Mouse (Mus musculus) left cerebral cortex, adult 2 months (tissue): ENCODE data around the gene Tnni3. TPM values are rescaled to one million over a fixed set of nuclear protein-coding genes. Genes with fewer than 3 reads are reported as not detected.

Source experiments
- DNase-seq, 2 experiments: peaks; one replicate each; pipeline ENCODE4 v3.0.0; 2021 to 2022; ENCODE audit warnings: low spot score in 2 of 2, mixed read lengths in 1 of 2; ENCODE audit errors: extremely low spot score in 1 of 2
- H3K27ac ChIP-seq: fragments of 200-600 bp; 2 replicates; pipeline ENCODE4 v1.8.1; 2022
- H3K4me3 ChIP-seq: fragments of 200-600 bp; 2 replicates; pipeline ENCODE4 v1.8.1; 2022
- CTCF ChIP-seq: fragments of 200-600 bp; IDR thresholded peaks from 2 replicates; pipeline ENCODE4 v1.8.1; 2022; ENCODE audit warnings: antibody characterized with exemption, mild to moderate bottlenecking, moderate library complexity
- intact Hi-C: fragments of 180-260 bp; cut with DNase I; formaldehyde crosslinking; loops from one replicate; pipeline ENCODE4 v1.15.1; 2025
- total RNA-seq, 2 experiments: library from RNA; stranded (reverse); gene quantifications; 2 replicates each; pipeline ENCODE4 v1.2.3; 2021

Tnni3 gene
- total RNA-seq, 2 experiments from 2014 or later = 0.84 to 0.96 TPM

DNA sequence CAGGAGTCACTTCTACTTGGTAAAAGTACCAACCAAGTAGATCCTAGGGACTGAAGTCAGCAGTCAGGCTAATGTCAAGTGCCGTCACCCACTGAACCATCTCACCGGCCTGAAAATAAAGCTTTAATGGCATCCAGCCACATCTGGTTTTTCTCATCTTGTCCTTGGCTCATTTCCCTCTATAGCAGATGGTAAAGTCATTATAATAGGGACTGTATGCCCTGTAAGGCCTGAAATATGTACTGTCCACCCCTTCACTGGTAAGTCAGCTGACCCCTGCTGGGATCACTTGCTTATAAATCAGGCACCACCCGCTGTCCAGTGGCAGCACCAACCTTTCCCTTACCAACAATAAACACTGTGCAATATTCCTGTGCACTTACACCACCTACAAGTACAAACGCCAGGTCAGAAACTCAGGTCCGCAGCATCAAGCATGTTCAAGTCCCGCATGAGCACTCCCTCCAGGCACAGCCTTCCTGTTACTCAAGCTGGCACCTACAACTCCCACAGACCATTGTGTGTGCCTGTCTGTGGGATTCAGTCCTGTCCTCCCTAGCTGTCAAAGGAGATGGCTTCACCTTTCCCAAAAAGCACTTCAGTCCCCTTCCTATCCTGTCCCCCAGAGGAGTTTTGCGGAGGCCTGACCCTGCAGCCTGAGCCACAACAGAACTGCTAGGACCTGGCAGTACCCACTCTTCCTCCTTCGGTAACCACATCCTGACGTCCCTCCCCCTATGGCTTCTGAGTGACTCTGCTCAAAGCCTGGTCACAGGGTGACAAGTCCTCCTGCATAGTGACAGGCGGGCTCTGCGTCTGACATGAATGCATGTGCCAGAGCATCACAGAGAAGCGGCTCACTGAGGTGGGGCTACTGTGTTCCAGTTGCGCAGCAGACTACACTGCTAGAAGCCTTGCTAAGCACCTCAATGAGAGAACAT lies 31.5 kb downstream of the Tnni3 start:
- intact Hi-C loops = no loop called here
- no peak for DNase-seq
- no peak for TF ChIP-seq CTCF

DNA sequence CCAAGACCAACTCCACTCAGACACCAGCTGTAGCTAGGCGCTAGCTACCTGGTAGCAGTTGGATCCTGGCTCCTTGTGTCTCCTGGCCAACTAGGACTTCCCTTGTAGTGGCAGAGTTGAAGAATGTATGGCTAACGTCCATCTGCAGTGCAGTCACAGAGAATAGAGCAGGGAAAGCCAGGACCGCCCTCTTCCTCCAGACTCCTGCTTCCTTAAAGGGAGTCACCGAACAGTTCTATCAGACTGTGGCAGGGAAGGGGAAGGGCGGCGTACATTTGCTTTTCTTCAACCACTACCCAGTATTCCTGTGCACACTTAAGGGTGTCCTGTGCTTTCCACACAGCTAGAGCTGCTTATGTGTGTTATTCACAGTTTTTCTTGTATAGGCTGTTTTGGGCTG lies 32.7 kb downstream of the Tnni3 start:
- intact Hi-C loops = no loop called here
- TF ChIP-seq CTCF = no peak
- H3K27ac ChIP-seq = no peak overlapping the region
- H3K4me3 ChIP-seq = no peak overlapping the region
- no peak for DNase-seq

More for the DNA sequence above, 31.5 kb downstream of the Tnni3 start:
- Histone ChIP-seq H3K27ac (no peak overlapping the region), H3K4me3 (no peak overlapping the region)

- no peak for TF ChIP-seq CTCF
- no peak overlapping the region for H3K4me3 ChIP-seq
- intact Hi-C loops = no loop called here
- DNase-seq = no peak
- H3K27ac ChIP-seq = no peak overlapping the region
These were observed 41.7 kb downstream of the Tnni3 start for GRCm38 (mm10) chr7:4482281-4482680.

- DNase-seq = peak in 1 of 2 experiments; percentile 52
- H3K27ac ChIP-seq = no peak overlapping the region
- TF ChIP-seq CTCF = peak; percentile 68
- H3K4me3 ChIP-seq = no peak overlapping the region
- intact Hi-C loops = loop anchor here (2.0 kb wide), 1 partner anchor 19 kb away; no protein-coding TSS in a partner anchor
These were observed 44.4 kb downstream of the Tnni3 start for GRCm38 (mm10) chr7:4479674-4480073.

DNA sequence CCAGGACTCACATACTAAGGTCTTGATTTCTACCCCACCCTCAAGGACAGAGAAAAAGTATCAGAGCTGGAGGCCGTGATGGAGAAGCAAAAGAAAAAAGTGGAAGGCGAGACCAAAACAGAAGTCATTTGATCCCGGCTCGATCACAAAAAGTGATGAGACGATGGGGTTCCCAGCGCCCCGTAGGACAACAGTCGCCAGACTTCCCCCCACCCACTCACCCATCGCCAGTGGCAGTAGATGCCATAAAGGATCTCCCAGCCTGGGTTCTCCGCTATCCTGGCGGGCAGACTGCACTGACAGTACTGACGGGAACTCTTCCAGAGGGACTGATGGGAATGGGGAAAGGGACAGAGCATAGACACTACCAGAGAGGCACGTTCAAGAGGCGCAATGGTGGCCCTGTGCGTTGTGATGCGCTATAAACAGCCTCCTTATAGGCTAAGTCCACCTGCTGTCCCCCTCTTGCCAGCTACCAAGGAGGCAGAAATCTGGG lies 45.2 kb downstream of the Tnni3 start:
- Histone ChIP-seq H3K4me3 (peak overlapping the region; percentile 55), H3K27ac (peak overlapping the region; percentile 53; the same call in 1 of the 2 replicates)
- intact Hi-C loops = loop anchor here (2.0 kb wide), 1 partner anchor 20 kb away; no protein-coding TSS in a partner anchor
- no peak for TF ChIP-seq CTCF
- no peak for DNase-seq

DNA sequence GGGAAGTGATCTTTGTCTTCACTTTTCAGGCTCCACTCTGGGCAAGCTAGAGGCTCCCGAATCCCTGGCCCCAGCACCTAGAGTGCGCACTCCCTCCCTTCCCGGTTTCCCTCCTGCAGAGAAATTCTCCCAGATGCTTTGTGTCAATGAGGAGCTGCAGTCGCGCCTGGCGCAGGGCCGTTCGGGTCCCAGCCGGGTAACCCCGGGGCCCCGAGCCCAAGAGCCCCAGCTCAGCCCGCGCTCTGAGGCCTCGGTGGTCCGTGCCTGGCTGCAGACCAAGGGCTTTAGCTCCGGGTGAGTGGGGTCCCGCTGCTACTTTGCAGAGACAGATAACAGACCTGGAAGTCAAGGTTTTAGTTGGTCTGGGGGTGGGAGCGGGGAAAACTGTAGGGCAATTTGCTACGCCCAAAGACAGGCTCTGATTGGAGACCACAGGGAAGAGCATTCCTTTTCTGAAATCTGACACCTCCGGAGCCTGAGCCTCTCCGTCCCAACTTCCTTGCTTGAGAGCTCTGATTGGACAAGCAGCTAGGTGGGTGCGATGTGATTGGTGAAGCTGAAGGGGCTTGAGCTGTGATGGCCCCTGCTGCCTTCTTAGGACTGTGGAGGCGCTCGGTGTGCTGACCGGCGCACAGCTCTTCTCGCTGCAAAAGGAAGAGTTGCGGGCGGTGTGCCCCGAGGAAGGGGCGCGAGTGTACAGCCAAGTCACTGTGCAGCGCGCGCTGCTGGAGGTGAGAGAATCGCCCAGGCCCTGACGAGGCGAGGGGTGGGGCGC lies 45.8 kb downstream of the Tnni3 start:
- peak overlapping the region; percentile 58 for H3K27ac ChIP-seq
- H3K4me3 ChIP-seq = peak overlapping the region; percentile 55
- intact Hi-C loops = loop anchor here (2.0 kb wide), 1 partner anchor 21 kb away; no protein-coding TSS in a partner anchor
- TF ChIP-seq CTCF = no peak
- DNase-seq = peak; percentile 43 to 52

GRCm38 (mm10) chr7:4473940-4474339 lies 50.1 kb downstream of the Tnni3 start:
- TF ChIP-seq CTCF = no peak
- Histone ChIP-seq H3K27ac (no peak overlapping the region), H3K4me3 (no peak overlapping the region)
- no peak for DNase-seq
- intact Hi-C loops = loop anchor here (5.0 kb wide), 3 partner anchors 327 to 872 kb away; partner anchors contain the start of gene Tmc4

DNA sequence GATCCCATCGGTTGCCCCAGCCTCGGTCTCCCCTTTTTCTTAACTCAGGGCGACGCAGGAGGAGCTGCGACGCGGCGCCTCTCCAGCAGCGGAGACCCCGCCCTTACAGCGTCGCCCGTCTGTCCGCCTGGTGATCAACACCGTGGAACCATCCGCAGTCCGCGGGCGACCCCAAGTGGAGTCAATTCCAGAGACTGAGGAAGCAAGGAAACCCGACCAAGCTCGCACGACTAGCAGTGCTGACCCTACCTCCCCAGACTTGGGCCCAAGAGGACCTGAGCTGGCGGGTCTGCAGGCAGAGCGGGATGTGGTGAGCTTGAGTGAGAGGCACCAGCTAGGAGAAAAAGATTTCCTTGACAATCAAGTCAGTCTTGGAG lies 52.9 kb downstream of the Tnni3 start:
- peak; percentile 71 for TF ChIP-seq CTCF
- peak; percentile 88 to 89 for DNase-seq
- Histone ChIP-seq H3K4me3 (peak overlapping the region; percentile 60), H3K27ac (no peak overlapping the region; the same call in 1 of the 2 replicates)
- intact Hi-C loops = loop anchor here (2.0 to 5.0 kb wide), 4 partner anchors 40 to 869 kb away; partner anchors contain the start of gene Tmc4

DNA sequence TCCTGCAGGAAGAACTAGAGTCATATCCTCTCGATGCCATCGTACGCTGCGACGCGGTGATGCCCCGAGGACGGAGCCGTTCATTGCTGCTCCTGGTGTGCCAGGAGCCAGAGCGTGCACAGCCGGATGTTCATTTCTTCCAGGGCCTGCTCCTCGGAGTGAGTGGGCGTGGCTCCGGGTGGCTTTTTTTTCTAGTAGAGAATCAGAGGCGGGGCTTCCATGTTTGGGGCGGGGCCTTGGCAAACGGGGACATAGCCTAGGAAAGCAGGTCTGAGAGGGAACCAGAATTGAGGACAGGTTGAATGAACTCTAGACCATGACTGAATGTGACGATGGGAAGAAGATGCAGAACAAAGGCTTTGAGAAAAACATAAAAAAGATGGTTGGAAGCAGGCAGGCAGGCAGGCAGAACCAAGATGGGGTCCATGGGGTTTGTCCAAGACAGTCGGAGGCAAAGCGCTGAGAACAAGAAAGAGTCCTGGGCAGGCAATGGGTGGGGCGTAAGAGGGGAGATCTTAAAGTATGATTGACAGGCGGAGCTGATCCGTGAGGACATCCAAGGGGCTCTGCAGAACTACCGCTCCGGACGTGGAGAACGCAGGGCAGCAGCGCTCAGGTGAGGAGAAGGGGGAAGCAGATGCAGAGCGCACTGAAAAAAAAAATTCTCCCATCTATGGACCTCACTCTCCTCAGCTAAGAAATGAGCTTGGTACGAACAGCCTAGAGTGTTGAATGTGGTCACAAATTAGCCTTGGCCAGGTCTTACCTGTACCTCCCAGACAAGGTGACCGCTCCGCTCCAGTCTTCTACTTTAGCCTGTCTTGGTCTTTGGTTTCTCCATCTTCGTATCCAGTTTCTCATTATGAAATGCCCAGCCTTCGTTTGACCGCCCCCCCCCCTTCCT lies 53.5 kb downstream of the Tnni3 start:
- Histone ChIP-seq H3K27ac (peak overlapping the region; percentile 5; the same call in 1 of the 2 replicates), H3K4me3 (peak overlapping the region; percentile 60)
- TF ChIP-seq CTCF = no peak
- intact Hi-C loops = loop anchor here (2.0 to 5.0 kb wide), 4 partner anchors 40 to 868 kb away; partner anchors contain the start of gene Tmc4
- DNase-seq = peak; percentile 56 to 63

Other genes with a start within 250 kb of the Tnni3 start
- gene Ncr1, start 186.5 kb downstream of the Tnni3 start, total RNA-seq = not detected
- gene Gp6, start 126.5 kb downstream of the Tnni3 start, total RNA-seq = under 1 TPM in 1 of 2 experiments, not detected in 1; 0.05 TPM
- gene Rdh13, start 78.6 kb downstream of the Tnni3 start, total RNA-seq = 10 to 100 TPM; 25.1 to 29.3 TPM
- 1 to 10 TPM; 5.3 to 5.4 TPM for gene Eps8l1, start 63.6 kb downstream of the Tnni3 start, total RNA-seq
- gene Ppp1r12c, start 22.5 kb downstream of the Tnni3 start, total RNA-seq = 100 to 1,000 TPM; 173 to 177 TPM
- gene Tnnt1, start 7.8 kb downstream of the Tnni3 start, total RNA-seq = 1 to 10 TPM; 7.4 to 9.2 TPM
- gene Dnaaf3, start 8.2 kb upstream of the Tnni3 start, total RNA-seq = under 1 TPM; 0.20 to 0.49 TPM
- gene Syt5, start 23.3 kb upstream of the Tnni3 start, total RNA-seq = 100 to 1,000 TPM; 270 to 272 TPM
- under 1 TPM; 0.35 to 0.43 TPM for gene Ptprh, start 79.8 kb upstream of the Tnni3 start, total RNA-seq
- gene Tmem86b, start 107.2 kb upstream of the Tnni3 start, total RNA-seq = 10 to 100 TPM; 15.4 to 20.8 TPM
- gene Ppp6r1, start 134.8 kb upstream of the Tnni3 start, total RNA-seq = 100 to 1,000 TPM; 144 to 151 TPM
- gene Hspbp1, start 160.8 kb upstream of the Tnni3 start, total RNA-seq = 100 to 1,000 TPM in 1 of 2 experiments, 10 to 100 TPM in 1; 99.9 to 102 TPM
- gene Brsk1, start 166.4 kb upstream of the Tnni3 start, total RNA-seq = 100 to 1,000 TPM; 425 to 440 TPM
- not detected for gene Tmem150b, start 201.0 kb upstream of the Tnni3 start, total RNA-seq
- gene Kmt5c, start 215.9 kb upstream of the Tnni3 start, total RNA-seq = 10 to 100 TPM; 23.8 to 31.1 TPM
- 1 to 10 TPM; 3.8 to 4.8 TPM for gene Cox6b2, start 228.9 kb upstream of the Tnni3 start, total RNA-seq
- gene Fam71e2, start 247.1 kb upstream of the Tnni3 start, total RNA-seq = not detected